Mouse (Mus musculus) layer of hippocampus, adult 18-20 months (tissue): ENCODE results near the gene Cyb561. TPM values are rescaled to one million over a fixed set of nuclear protein-coding genes. Genes with fewer than 3 reads are reported as not detected.

Experiments used
- DNase-seq, 2 experiments: peaks; one replicate each; pipeline ENCODE4 v3.0.0; 2022; ENCODE audit warnings: low spot score in 2 of 2
- total RNA-seq, 2 experiments: library from RNA; stranded (reverse); gene quantifications; 2 replicates each; pipeline ENCODE4 v1.2.3; 2021

Gene Cyb561
- total RNA-seq, 2 experiments from 2014 or later, result 48.7 to 64.4 TPM

- DNase-seq, result no peak
Measured at GRCm38 (mm10) chr11:105953402-105953801, 266 bp upstream of the Cyb561 start.

- DNase-seq, result no peak
Measured at GRCm38 (mm10) chr11:105952111-105952510, 1.0 kb downstream of the Cyb561 start.

- DNase-seq, result no peak
Measured at GRCm38 (mm10) chr11:105951601-105952044, 1.5 kb downstream of the Cyb561 start.

DNA sequence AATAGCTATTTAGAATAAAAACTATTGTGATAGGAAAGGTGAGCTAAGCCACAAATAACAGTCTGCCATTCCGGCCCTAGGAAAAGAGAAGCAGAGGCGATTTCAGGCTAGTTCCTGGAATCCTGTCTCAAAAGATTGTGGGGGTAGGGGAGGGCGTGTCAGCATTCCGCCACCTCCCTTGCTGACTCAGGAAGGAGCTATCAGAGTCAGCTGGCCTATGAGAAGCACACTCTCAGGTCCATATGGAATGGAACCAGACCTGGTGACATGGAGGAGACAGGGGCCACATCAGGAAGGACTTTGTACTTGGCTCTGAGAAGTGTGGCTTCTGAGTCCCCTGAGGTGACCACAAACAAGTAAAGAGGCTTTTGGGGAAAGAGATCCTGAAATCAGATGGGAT lies 2.6 kb downstream of the Cyb561 start:
- DNase-seq, result no peak

- DNase-seq, result no peak
Measured at GRCm38 (mm10) chr11:105948255-105948654, 4.9 kb downstream of the Cyb561 start.

DNA sequence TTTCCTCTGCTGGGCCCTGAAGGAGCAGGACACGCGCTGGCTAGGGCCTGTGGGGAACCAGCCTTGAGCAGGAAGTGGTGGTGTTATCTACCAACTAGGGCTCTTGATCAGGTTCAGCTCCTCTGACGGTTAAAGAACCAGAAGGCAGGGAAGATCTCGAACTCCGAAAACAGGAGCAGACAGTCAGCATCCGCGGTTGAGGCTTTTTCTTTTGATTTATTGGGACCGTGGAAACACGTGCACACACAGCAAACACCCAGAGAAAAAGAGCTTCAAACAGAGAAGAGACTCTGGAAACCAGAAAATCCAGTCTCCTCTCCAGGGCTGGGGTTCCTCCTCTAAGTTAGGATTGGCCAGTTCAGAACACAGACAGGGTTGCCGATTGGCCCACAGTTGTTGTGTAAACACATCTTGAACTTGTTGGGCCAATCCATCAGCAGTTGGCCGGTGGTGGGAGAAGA lies 6.4 kb downstream of the Cyb561 start:
- DNase-seq, result no peak

GRCm38 (mm10) chr11:105944770-105945672 lies 8.1 kb downstream of the Cyb561 start:
- DNase-seq, result no peak

DNA sequence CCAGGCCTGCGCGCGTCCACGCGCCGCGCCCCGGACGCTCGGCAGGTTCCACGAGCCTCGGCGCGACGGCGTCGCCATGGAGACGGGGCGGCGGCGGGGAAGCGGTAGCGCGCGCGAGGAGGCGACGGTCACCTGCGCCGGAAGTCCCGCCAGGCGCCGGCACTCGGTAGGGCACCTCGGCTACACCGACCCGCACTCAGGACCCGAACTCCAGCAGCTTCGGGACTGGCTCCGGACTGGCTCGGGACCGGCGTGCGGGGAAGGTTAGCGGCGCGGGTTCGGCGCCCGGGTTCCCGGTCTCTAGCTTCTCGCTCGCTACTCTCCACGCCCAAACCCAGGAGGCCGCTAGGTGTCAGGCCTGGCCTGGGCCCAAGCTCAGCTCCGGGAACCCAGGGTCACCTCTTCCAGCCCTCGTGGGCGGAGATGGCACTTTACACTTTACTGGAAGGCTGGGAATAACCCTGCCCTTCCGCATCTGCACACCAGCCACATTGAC lies 9.0 kb downstream of the Cyb561 start:
- DNase-seq, result peak; percentile 67

DNA sequence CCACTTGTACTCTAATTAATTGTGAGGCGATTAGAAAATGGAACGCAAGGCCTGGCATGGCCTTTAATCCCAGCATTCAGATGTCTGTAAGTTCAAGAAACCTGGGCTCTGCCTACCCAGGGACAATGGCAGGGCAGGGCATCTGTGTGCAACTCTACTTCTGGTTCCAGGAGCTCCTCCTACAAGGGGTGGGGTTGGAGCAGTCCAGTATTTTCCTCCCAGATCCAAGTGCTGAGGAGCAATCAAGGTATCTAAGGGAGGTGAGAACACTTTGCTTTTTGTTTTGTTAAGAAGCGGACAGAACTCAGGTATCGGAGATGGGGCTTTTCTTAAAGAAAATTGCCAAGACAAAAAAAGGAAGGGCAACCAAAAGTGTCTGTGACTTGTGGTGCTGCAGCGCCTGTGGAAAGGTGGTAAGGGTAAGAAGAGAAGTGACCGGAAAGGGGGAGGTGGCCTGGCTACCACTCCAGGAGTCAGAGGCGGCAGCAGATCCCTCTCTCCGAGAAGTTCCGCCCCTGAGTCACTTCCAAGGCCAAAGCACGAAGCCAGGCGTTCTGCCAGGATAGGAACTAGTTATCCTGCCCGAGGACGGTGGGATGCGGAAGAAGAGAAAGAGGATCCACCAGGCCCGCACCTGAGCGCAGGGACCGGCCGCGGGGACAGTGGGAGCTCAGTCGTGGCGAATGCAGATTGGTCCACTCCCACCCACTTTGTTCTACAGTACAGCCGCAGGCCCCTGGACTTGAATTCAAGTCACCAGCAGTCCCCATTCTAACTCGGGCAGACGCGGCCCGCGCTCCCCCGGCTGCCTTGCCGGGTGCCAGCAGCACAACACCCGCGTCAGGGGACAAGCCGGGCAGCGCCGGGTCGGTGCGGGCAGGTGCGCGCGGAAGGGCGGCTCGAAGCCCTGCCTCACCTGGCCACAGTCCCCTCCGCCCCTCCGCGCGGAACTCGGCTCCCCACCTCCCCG lies 9.7 kb downstream of the Cyb561 start:
- no peak for DNase-seq

DNA sequence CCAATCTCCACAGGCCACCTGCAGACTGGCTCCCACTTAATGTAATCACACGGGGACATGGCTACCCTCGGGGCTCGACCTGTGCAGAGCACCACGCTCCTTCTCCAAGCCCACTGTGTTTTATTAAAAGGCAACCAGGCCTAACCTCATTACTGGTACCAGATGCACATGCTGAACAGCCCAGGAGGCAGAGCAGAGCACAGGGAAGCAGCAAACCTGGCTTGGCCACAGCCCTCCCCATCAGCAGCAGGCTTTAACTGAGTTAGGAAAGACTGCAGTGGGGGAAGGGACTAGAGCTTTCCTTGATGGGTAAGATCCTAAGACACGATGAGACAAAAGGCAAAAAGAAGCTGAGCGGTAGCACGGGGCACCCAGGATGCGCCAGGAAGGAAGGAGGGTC lies 11.2 kb downstream of the Cyb561 start:
- no peak for DNase-seq

DNA sequence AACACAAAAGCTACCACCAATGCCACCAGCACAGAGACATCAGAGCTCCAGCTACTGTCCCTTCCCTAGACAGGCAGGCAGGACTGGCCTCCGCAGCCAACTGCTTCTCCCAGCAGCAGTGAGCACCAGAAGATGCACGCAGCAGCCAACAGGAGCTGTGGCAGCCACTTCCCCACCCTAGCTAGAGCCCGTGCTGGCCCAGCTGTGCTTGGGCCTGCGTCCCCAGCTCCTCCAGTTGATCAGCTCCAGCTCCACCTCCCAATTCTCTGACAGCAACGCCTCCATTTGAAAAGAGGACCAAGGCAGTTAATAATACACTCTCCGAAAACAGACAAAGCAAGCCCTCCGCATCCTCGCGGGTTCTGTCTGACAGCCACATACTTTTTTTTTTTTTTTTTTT lies 14.4 kb downstream of the Cyb561 start:
- DNase-seq, result no peak

GRCm38 (mm10) chr11:105936974-105937373 lies 16.2 kb downstream of the Cyb561 start:
- no peak for DNase-seq

GRCm38 (mm10) chr11:105936200-105936599 lies 16.9 kb downstream of the Cyb561 start:
- DNase-seq, result peak in 1 of 2 experiments; percentile 46

DNA sequence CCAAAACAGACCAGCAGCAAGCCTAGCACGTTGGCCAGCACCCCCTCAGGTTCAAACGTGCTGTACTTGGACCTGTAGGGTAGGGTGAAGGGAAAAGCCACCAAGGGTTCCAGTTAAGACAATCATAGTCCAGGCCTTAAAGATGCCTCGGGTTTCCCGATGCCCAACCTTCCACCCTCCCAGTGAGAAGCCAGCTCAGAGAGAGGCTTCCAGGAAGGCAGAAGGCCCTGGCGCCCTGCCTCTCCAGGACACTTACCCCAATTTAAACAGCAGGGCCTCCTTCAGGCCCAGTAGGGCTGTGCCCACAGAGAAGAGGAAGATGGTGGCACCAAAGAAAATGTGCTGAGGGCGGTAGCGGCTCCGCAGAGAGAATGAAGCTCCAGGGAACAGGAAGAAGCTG lies 17.6 kb downstream of the Cyb561 start:
- no peak for DNase-seq

DNA sequence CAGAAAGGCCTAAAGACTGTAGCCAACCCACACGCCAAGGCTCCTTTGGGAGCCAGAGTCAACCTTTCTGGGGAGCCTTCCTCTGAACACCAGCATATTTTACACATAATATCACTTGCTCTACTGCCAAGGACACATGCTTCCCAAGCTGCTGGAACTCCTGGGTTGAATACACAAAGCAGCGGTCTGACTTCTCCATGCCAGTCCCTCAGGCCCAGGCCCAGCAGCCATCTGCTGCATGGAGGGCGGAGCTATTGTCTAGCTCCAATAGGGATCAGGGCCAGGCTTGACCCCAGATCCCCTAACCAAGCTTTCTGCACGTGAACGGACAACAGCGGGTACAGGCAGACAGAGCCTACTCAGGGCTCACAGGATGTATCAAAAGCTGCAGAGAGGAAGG lies 18.3 kb downstream of the Cyb561 start:
- DNase-seq, result no peak

GRCm38 (mm10) chr11:105934303-105934711 lies 18.8 kb downstream of the Cyb561 start:
- DNase-seq, result no peak

DNA sequence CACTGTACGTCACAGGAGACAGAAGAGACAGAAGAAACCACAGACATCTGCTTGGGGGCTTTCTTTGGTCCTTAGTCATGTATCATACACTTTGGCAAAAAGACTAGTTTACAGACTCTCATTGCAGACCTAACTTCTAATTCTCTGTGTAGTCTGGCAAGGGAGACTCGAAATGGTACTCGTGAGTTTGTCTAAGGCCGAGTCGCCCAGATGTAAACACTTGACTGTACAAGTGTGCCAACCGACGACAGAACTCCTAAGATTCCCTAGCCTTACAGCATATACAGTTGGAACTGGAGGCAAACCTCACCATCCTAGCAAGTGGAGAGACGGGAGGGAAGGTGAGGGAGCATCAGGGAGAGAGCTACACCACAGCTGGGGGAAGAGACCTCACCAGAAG lies 19.4 kb downstream of the Cyb561 start:
- DNase-seq, result no peak

GRCm38 (mm10) chr11:105931380-105931779 lies 21.8 kb downstream of the Cyb561 start:
- DNase-seq, result no peak

- DNase-seq, result no peak
Measured at GRCm38 (mm10) chr11:105928171-105928570, 25.0 kb downstream of the Cyb561 start.

DNA sequence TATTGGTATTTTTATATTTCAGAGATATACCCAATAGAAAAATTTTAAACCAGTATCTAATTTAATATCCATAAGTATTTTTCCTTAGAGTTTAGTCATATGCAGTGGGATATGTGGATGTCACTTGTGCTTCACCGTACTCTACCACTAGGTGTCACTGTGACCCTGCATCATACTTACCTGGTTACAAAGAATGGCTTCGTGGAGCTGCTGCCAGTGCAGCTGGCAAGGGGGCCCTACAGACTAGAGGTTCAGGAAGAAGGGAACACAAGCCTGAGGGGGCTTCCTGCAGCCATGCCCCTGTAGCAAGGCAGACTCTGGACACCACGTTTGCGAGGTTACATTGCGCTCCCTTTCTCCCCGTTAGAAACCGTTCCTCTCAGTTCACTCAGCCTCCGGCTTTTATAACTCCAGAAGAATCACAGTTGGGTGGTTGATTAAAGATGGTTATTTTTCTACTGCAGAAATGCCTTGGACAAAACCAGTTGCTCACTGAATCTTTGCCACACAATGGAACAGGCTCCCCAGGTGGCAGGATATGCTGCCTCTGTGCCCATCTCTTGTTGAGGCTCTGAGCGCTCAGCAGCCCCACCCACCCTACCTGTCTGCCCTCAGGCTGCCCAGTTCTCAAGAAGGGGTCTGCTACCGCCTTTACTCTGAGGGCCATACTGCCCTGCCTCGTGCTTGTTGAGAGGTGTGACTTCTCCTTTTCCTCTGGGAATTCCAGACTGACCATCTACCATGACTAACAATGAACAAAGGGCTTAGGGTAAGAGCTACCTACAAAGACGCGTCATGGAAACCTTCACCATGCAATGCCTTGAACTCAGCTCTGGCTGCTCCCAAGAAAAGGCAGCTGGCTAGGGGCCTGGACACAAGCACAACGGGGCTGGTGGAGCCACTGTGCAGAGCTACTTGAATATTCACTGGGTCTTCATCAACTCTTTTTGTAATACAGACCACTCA lies 25.8 kb downstream of the Cyb561 start:
- peak; percentile 58 to 89 for DNase-seq
